Mouse (Mus musculus) CH12.LX (cell line): ENCODE results near the gene Cnfn. TPM values are rescaled to one million over a fixed set of nuclear protein-coding genes. Genes with fewer than 3 reads are reported as not detected.

Experiments used
- DNase-seq: peaks from one replicate; pipeline ENCODE4 v3.0.0-alpha.2; 2013; ENCODE audit errors: extremely low read depth
- H3K27ac ChIP-seq: 2 replicates; pipeline ENCODE4 v1.5.1; 2012; ENCODE audit warnings: low read depth, mild to moderate bottlenecking, control low read depth, moderate library complexity; ENCODE audit not compliant: insufficient read depth
- H3K27me3 ChIP-seq: replicated peaks from 2 replicates; pipeline ENCODE3; 2012; ENCODE audit warnings: inconsistent platforms
- H3K36me3 ChIP-seq, 2 experiments: replicated peaks in 1 of 2; 2 replicates each; pipeline versions ENCODE3 to v1.6.1; 2012; ENCODE audit warnings: inconsistent platforms in 1 of 2, low read length in 1 of 2, mild to moderate bottlenecking in 1 of 2, mixed read lengths in 1 of 2, moderate library complexity in 1 of 2; ENCODE audit not compliant: control insufficient read depth in 1 of 2, insufficient read depth in 1 of 2
- H3K4me1 ChIP-seq, 2 experiments: 2 replicates each; pipeline ENCODE4 v1.6.1; 2012; ENCODE audit warnings: inconsistent platforms in 1 of 2, moderate library complexity in 1 of 2; ENCODE audit not compliant: insufficient read depth in 2 of 2, control insufficient read depth in 1 of 2
- H3K4me2 ChIP-seq: 2 replicates; pipeline ENCODE4 v1.6.1; 2012; ENCODE audit warnings: low read depth, mild to moderate bottlenecking, control low read depth; ENCODE audit not compliant: poor library complexity, insufficient read depth, severe bottlenecking
- H3K4me3 ChIP-seq, 3 experiments: fragments of 150-350 bp in 1 of 3; sonication (generic) in 1 of 3; replicated peaks in 1 of 3; 2 replicates each; pipeline versions ENCODE3 to v1.5.1; 2011 to 2012; ENCODE audit warnings: low read depth in 2 of 3, low read length in 2 of 3, mild to moderate bottlenecking in 2 of 3, moderate library complexity in 2 of 3, control low read depth in 1 of 3, improper control_type of control experiment in 1 of 3, inconsistent platforms in 1 of 3, mixed read lengths in 1 of 3; ENCODE audit not compliant: poor library complexity in 1 of 3
- H3K79me2 ChIP-seq: replicated peaks from 2 replicates; pipeline ENCODE4 v1.6.1; 2012; ENCODE audit warnings: mild to moderate bottlenecking, moderate library complexity; ENCODE audit not compliant: control insufficient read depth, poor library complexity, insufficient read depth, severe bottlenecking; ENCODE audit errors: extremely low read depth
- H3K9ac ChIP-seq: 2 replicates; pipeline ENCODE4 v1.6.1; 2012; ENCODE audit warnings: low read depth, mild to moderate bottlenecking, control low read depth, moderate library complexity; ENCODE audit not compliant: insufficient read depth
- H3K9me3 ChIP-seq: replicated peaks from 2 replicates; pipeline ENCODE3; 2012; ENCODE audit warnings: low read length, inconsistent platforms, mixed read lengths
- CHD1 ChIP-seq: IDR thresholded peaks from 2 replicates; pipeline ENCODE4 v1.6.1; 2012; ENCODE audit warnings: low read depth, low read length, improper control_type of control experiment, inconsistent platforms
- CHD2 ChIP-seq: IDR thresholded peaks from 2 replicates; pipeline ENCODE4 v1.6.1; 2011; ENCODE audit warnings: low read length, improper control_type of control experiment
- ELF1 ChIP-seq: IDR thresholded peaks from 2 replicates; pipeline ENCODE4 v1.6.1; 2014; ENCODE audit warnings: low read depth, mild to moderate bottlenecking, inconsistent platforms, low read length, improper control_type of control experiment
- ETS1 ChIP-seq: conservative IDR thresholded peaks from 2 replicates; pipeline ENCODE4 v1.6.1; 2012; ENCODE audit warnings: low read depth, mild to moderate bottlenecking, inconsistent platforms, low read length, improper control_type of control experiment, moderate library complexity
- IRF4 ChIP-seq: IDR thresholded peaks from 2 replicates; pipeline ENCODE4 v1.6.1; 2014; ENCODE audit warnings: low read depth, mild to moderate bottlenecking, inconsistent platforms, low read length, improper control_type of control experiment
- JUN ChIP-seq: IDR thresholded peaks from 2 replicates; pipeline ENCODE4 v1.6.1; 2011; ENCODE audit warnings: low read depth, mild to moderate bottlenecking, low read length, improper control_type of control experiment, moderate library complexity; ENCODE audit not compliant: insufficient read depth
- MAX ChIP-seq: IDR thresholded peaks from 2 replicates; pipeline ENCODE4 v1.6.1; 2011; ENCODE audit warnings: low read length, improper control_type of control experiment
- MEF2A ChIP-seq: IDR thresholded peaks from 2 replicates; pipeline ENCODE4 v1.6.1; 2014; ENCODE audit warnings: low read depth, mild to moderate bottlenecking, inconsistent platforms, low read length, improper control_type of control experiment, borderline replicate concordance
- MXI1 ChIP-seq: IDR thresholded peaks from 2 replicates; pipeline ENCODE4 v1.6.1; 2011; ENCODE audit warnings: mild to moderate bottlenecking, low read depth, low read length, improper control_type of control experiment
- MYC ChIP-seq: IDR thresholded peaks from 2 replicates; pipeline ENCODE4 v1.6.1; 2011; ENCODE audit warnings: low read depth, mild to moderate bottlenecking, improper control_type of control experiment, low read length
- PAX5 ChIP-seq: IDR thresholded peaks from 2 replicates; pipeline ENCODE4 v1.6.1; 2012; ENCODE audit warnings: low read length, inconsistent platforms, mixed read lengths
- POLR2A ChIP-seq: IDR thresholded peaks from 2 replicates; pipeline ENCODE4 v1.6.1; 2011; ENCODE audit warnings: low read depth, mild to moderate bottlenecking, improper control_type of control experiment, low read length
- POLR2AphosphoS2 ChIP-seq: IDR thresholded peaks from 2 replicates; pipeline ENCODE4 v1.6.1; 2011; ENCODE audit warnings: low read depth, low read length, improper control_type of control experiment
- RAD21 ChIP-seq: IDR thresholded peaks from 2 replicates; pipeline ENCODE4 v1.6.1; 2011; ENCODE audit warnings: low read depth, mild to moderate bottlenecking, low read length, improper control_type of control experiment, moderate library complexity
- RCOR1 ChIP-seq: conservative IDR thresholded peaks from 2 replicates; pipeline ENCODE4 v1.6.1; 2012; ENCODE audit warnings: low read depth, mild to moderate bottlenecking, inconsistent platforms, low read length, improper control_type of control experiment
- SIN3A ChIP-seq: IDR thresholded peaks from 2 replicates; pipeline ENCODE4 v1.6.1; 2012; ENCODE audit warnings: low read length, improper control_type of control experiment, inconsistent platforms
- TCF12 ChIP-seq: IDR thresholded peaks from 2 replicates; pipeline ENCODE4 v1.6.1; 2014; ENCODE audit warnings: low read depth, mild to moderate bottlenecking, inconsistent platforms, low read length, improper control_type of control experiment
- UBTF ChIP-seq: IDR thresholded peaks from 2 replicates; pipeline ENCODE4 v1.6.1; 2012; ENCODE audit warnings: low read depth, mild to moderate bottlenecking, inconsistent platforms, low read length, improper control_type of control experiment, moderate library complexity
- USF1 ChIP-seq: IDR thresholded peaks from 2 replicates; pipeline ENCODE4 v1.6.1; 2014; ENCODE audit warnings: low read depth, mild to moderate bottlenecking, inconsistent platforms, low read length, improper control_type of control experiment
- USF2 ChIP-seq: conservative IDR thresholded peaks from 2 replicates; pipeline ENCODE4 v1.6.1; 2011; ENCODE audit warnings: low read depth, low read length, improper control_type of control experiment
- ZKSCAN1 ChIP-seq: IDR thresholded peaks from 2 replicates; pipeline ENCODE4 v1.6.1; 2012; ENCODE audit warnings: low read depth, inconsistent platforms, low read length, improper control_type of control experiment, borderline replicate concordance
- ZMIZ1 ChIP-seq: IDR thresholded peaks from 2 replicates; pipeline ENCODE4 v1.6.1; 2012; ENCODE audit warnings: low read depth, mild to moderate bottlenecking, inconsistent platforms, low read length, improper control_type of control experiment
- dilution Hi-C: fragments of 300-500 bp; cut with MboI; formaldehyde crosslinking; loops from 2 replicates; pipeline ENCODE4 v1.14.3; 2020; ENCODE audit warnings: low sequenced_read_pairs; ENCODE audit not compliant: extremely low pct_unique_long_range_greater_than_20kb, extremely low pct_ligation_motif_present
- in situ Hi-C: fragments of 300-500 bp; cut with MboI; formaldehyde crosslinking; loops from 3 replicates; pipeline ENCODE4 v1.14.3; 2019; ENCODE audit warnings: low sequenced_read_pairs, low pct_ligation_motif_present, low pct_unique_long_range_greater_than_20kb, mixed read lengths
- polyA plus RNA-seq: library from polyadenylated mRNA; unstranded; fragments of >175 nt; gene quantifications from 2 replicates; pipeline ENCODE4 v1.2.1, GENCODE M21; 2012; ENCODE audit warnings: low read depth; ENCODE audit not compliant: insufficient read length
- total RNA-seq, 2 experiments: library from RNA; depleted of rRNA; stranded (reverse); fragments of 300-350 nt in 1 of 2; fragments of >200 nt in 1 of 2; gene quantifications; 2 replicates each; pipeline ENCODE4 v1.2.3; 2012 to 2014

Cnfn gene
- total and polyA plus RNA-seq, 3 experiments: not detected

GRCm38 (mm10) chr7:25376556-25376955 lies 7.0 kb upstream of the Cnfn start:
- Histone ChIP-seq H3K79me2 (no peaks in the 10 kb centered on the region), H3K36me3 (peaks cover 5 to 25% of the 10 kb centered on the region in 2 experiments), H3K27ac (no peak overlapping the region), H3K9me3 (no peaks in the 10 kb centered on the region), H3K4me2 (peak overlapping the region; percentile 77; the same call in 1 of the 2 replicates), H3K9ac (0 out of 2 replicates have a peak overlapping the region, but pooled peaks have one; percentile 0), H3K4me1 (0 out of 4 replicates have a peak, but pooled peaks cover 2 to 3% of the 10 kb centered on the region in 2 experiments), H3K4me3 (peak overlapping the region in 2 of 3 experiments; percentile 37 to 47), H3K27me3 (peaks cover 12% of the 10 kb centered on the region)
- TF ChIP-seq CHD2 (peak; percentile 49; the same call in 1 of the 2 replicates), ELF1 (peak; percentile 38; the same call in 1 of the 2 replicates), USF1 (no peak), POLR2A (peak; percentile 38; the same call in 1 of the 2 replicates)
- in situ Hi-C loops (no loop called here), dilution Hi-C loops (no loop called here)
- no peak for DNase-seq

GRCm38 (mm10) chr7:25372441-25372840 lies 2.9 kb upstream of the Cnfn start:
- no peak overlapping the region for H3K4me2 ChIP-seq
- H3K27ac ChIP-seq: no peak overlapping the region
- H3K27me3 ChIP-seq: peaks cover 46% of the 10 kb centered on the region
- no peak overlapping the region for H3K9ac ChIP-seq
- no peaks in the 10 kb centered on the region for H3K36me3 ChIP-seq
- TF ChIP-seq MYC (no peak), MEF2A (no peak), CHD2 (no peak), POLR2A (no peak), USF1 (no peak), MAX (no peak), ETS1 (no peak), POLR2AphosphoS2 (no peak), USF2 (no peak), TCF12 (no peak), PAX5 (no peak), ZMIZ1 (no peak), UBTF (no peak)
- TF ChIP-seq, all 38 proteins: peak for 0
- Histone ChIP-seq H3K9me3 (no peaks in the 10 kb centered on the region), H3K4me3 (no peak overlapping the region), H3K4me1 (0 out of 4 replicates have a peak, but pooled peaks cover 0 to 2% of the 10 kb centered on the region in 2 experiments), H3K79me2 (no peaks in the 10 kb centered on the region)
- dilution Hi-C loops (no loop called here), in situ Hi-C loops (no loop called here)
- DNase-seq: no peak

GRCm38 (mm10) chr7:25368333-25368732 lies 1.2 kb downstream of the Cnfn start:
- DNase-seq: no peak
- dilution Hi-C loops: no loop called here
- no peaks in the 10 kb centered on the region for H3K36me3 ChIP-seq
- H3K27me3 ChIP-seq: peaks cover 62% of the 10 kb centered on the region
- H3K4me1 ChIP-seq: no peaks in the 10 kb centered on the region
- H3K27ac ChIP-seq: no peak overlapping the region
- H3K9me3 ChIP-seq: no peaks in the 10 kb centered on the region
- TF ChIP-seq MYC (no peak), RCOR1 (no peak), IRF4 (no peak), UBTF (no peak), MXI1 (no peak), TCF12 (no peak), MEF2A (no peak), JUN (no peak), ZKSCAN1 (no peak), RAD21 (no peak), SIN3A (no peak), ETS1 (no peak), CHD1 (no peak)
- no peak overlapping the region for H3K4me3 ChIP-seq
- H3K79me2 ChIP-seq: no peaks in the 10 kb centered on the region
- in situ Hi-C loops: no loop called here
- H3K9ac ChIP-seq: no peak overlapping the region
- no peak overlapping the region for H3K4me2 ChIP-seq
